20 mouse cellular contexts compared by ENCODE assay signal in genomic region chr19:25266181-25266580, GRCm38 (mm10). TPM values are rescaled to one million over a fixed set of nuclear protein-coding genes. Genes with fewer than 3 reads are reported as not detected.
A peak's percentile ranks its signal among the peaks of the same experiment; 100 is the strongest.
DNase-seq lines count a peak whose midpoint lies in the region; ATAC-seq and TF ChIP-seq lines count a peak whose summit lies in the region.
"Had no signal": no experiment of that assay in that cellular context is flagged by ENCODE, and none has a peak within 500 bp of the region (broad histone marks: within the 10 kb centered on the region; RNA-seq: fewer than 3 reads in every experiment).

No protein-coding gene starts in this region.

- H3K4me1 ChIP-seq in kidney, adult 2 months (ENCODE audit: control insufficient read depth, insufficient read depth, low read length), result peaks cover 19% of the 10 kb centered on the region; the same call in 1 of the 2 replicates
- H3K4me1 ChIP-seq in kidney, embryonic 15.5 days, result peaks cover 24% of the 10 kb centered on the region
- peaks cover 3% of the 10 kb centered on the region; the same call in 1 of the 2 replicates for H3K4me1 ChIP-seq in midbrain, embryonic 11.5 days (ENCODE audit: control insufficient read depth, insufficient read depth, low read length)
- H3K4me1 ChIP-seq in midbrain, postnatal 0 days (ENCODE audit: insufficient read depth, low read length), result 0 out of 2 replicates have a peak, but pooled peaks cover 5% of the 10 kb centered on the region
- H3K4me1 ChIP-seq in small intestine, adult 2 months (ENCODE audit: control insufficient read depth, insufficient read depth, insufficient read length, low read length), result peaks cover 11% of the 10 kb centered on the region; the same call in 1 of the 2 replicates
- H3K4me1 ChIP-seq in hindbrain, embryonic 14.5 days (replicated peaks; ENCODE audit: control insufficient read depth, insufficient read depth, low read length), result 0 out of 2 replicates have a peak, but pooled peaks cover 3% of the 10 kb centered on the region
- H3K4me1 ChIP-seq: forebrain, embryonic 15.5 days had no signal

- no peak overlapping the region for H3K9ac ChIP-seq in kidney, embryonic 15.5 days
- H3K9ac ChIP-seq in midbrain, embryonic 11.5 days (ENCODE audit: low read length), result no peak overlapping the region
- H3K9ac ChIP-seq in midbrain, postnatal 0 days (replicated peaks; ENCODE audit: low read length, poor library complexity, severe bottlenecking), result no peak overlapping the region
- H3K9ac ChIP-seq in hindbrain, embryonic 14.5 days, result no peak overlapping the region
- H3K9ac ChIP-seq: forebrain, embryonic 15.5 days; hindbrain, embryonic 13.5 days had no signal

- H3K36me3 ChIP-seq in kidney, adult 2 months (ENCODE audit: control insufficient read depth, insufficient read depth, low read length), result no peaks in the 10 kb centered on the region
- no peaks in the 10 kb centered on the region for H3K36me3 ChIP-seq in kidney, embryonic 15.5 days
- no peaks in the 10 kb centered on the region for H3K36me3 ChIP-seq in midbrain, embryonic 11.5 days (ENCODE audit: control insufficient read depth, insufficient read depth, low read length)
- H3K36me3 ChIP-seq in midbrain, postnatal 0 days (ENCODE audit: insufficient read depth, low read length), result no peaks in the 10 kb centered on the region
- H3K36me3 ChIP-seq in small intestine, adult 2 months (ENCODE audit: control insufficient read depth, insufficient read depth, low read length), result no peaks in the 10 kb centered on the region
- H3K36me3 ChIP-seq in hindbrain, embryonic 14.5 days (replicated peaks; ENCODE audit: control insufficient read depth, insufficient read depth), result no peaks in the 10 kb centered on the region
- H3K36me3 ChIP-seq: forebrain, embryonic 15.5 days; hindbrain, embryonic 13.5 days had no signal

- H3K27me3 ChIP-seq in kidney, adult 2 months (replicated peaks; ENCODE audit: control insufficient read depth, insufficient read depth, low read length), result no peaks in the 10 kb centered on the region
- no peaks in the 10 kb centered on the region for H3K27me3 ChIP-seq in kidney, embryonic 15.5 days
- no peaks in the 10 kb centered on the region for H3K27me3 ChIP-seq in midbrain, embryonic 11.5 days (ENCODE audit: control insufficient read depth, insufficient read depth, low read length)
- H3K27me3 ChIP-seq in midbrain, postnatal 0 days (ENCODE audit: insufficient read depth, low read length), result no peaks in the 10 kb centered on the region
- no peaks in the 10 kb centered on the region for H3K27me3 ChIP-seq in small intestine, adult 2 months (ENCODE audit: control insufficient read depth, insufficient read depth, low read length)
- H3K27me3 ChIP-seq in hindbrain, embryonic 14.5 days (ENCODE audit: control insufficient read depth, insufficient read depth, low read length), result no peaks in the 10 kb centered on the region
- H3K27me3 ChIP-seq: forebrain, embryonic 15.5 days; hindbrain, embryonic 13.5 days had no signal

- no peak overlapping the region for H3K4me2 ChIP-seq in kidney, embryonic 15.5 days
- no peak overlapping the region for H3K4me2 ChIP-seq in midbrain, embryonic 11.5 days
- no peak overlapping the region for H3K4me2 ChIP-seq in midbrain, postnatal 0 days (ENCODE audit: low read depth, low read length, poor library complexity, severe bottlenecking)
- H3K4me2 ChIP-seq in hindbrain, embryonic 14.5 days (replicated peaks), result no peak overlapping the region
- H3K4me2 ChIP-seq: forebrain, embryonic 15.5 days; hindbrain, embryonic 13.5 days had no signal

- no peak for ATAC-seq in kidney, embryonic 15.5 days (replicated peaks; ENCODE audit: low FRiP score)
- no peak for ATAC-seq in midbrain, embryonic 11.5 days (ENCODE audit: low FRiP score)
- ATAC-seq in midbrain, postnatal 0 days (ENCODE audit: low FRiP score), result no peak
- no peak for ATAC-seq in hindbrain, embryonic 14.5 days (ENCODE audit: low FRiP score)
- ATAC-seq: forebrain, embryonic 15.5 days; lung, postnatal 0 days had no signal

- DNase-seq in embryo, embryonic 11 days, result peak; percentile 6
- no peak for DNase-seq in embryo, embryonic 10.5 days (ENCODE audit: low spot score)
- DNase-seq in kidney, adult 2 months, result peak; percentile 83
- DNase-seq in midbrain, embryonic 11.5 days (ENCODE audit: low spot score, missing footprints), result peak; percentile 83
- no peak for DNase-seq in midbrain, postnatal 0 days (ENCODE audit: low spot score)
- DNase-seq in hindbrain, embryonic 14.5 days (ENCODE audit: low spot score), result no peak
- DNase-seq: adrenal gland, adult 2 months; cerebellum, adult 2 months; cerebellum, postnatal 36 days; gastrocnemius, postnatal 25 days; left cerebral cortex, postnatal 4 days; liver; spleen, adult 18-20 months had no signal

- H3K9me3 ChIP-seq in kidney, embryonic 15.5 days (replicated peaks), result 0 out of 2 replicates have a peak, but pooled peaks cover 3% of the 10 kb centered on the region
- H3K9me3 ChIP-seq in midbrain, embryonic 11.5 days (ENCODE audit: control insufficient read depth, low read length), result peaks cover 3% of the 10 kb centered on the region; the same call in 1 of the 2 replicates
- H3K9me3 ChIP-seq in midbrain, postnatal 0 days (ENCODE audit: low read length), result no peaks in the 10 kb centered on the region
- H3K9me3 ChIP-seq in hindbrain, embryonic 14.5 days (ENCODE audit: control insufficient read depth, low read length), result no peaks in the 10 kb centered on the region
- H3K9me3 ChIP-seq: forebrain, embryonic 15.5 days; hindbrain, embryonic 13.5 days had no signal

- H3K4me3 ChIP-seq in kidney, adult 2 months (ENCODE audit: insufficient read depth, low read depth, low read length), result no peak overlapping the region
- no peak overlapping the region for H3K4me3 ChIP-seq in kidney, embryonic 15.5 days (replicated peaks)
- no peak overlapping the region for H3K4me3 ChIP-seq in midbrain, embryonic 11.5 days (ENCODE audit: low read depth, low read length)
- H3K4me3 ChIP-seq in midbrain, postnatal 0 days (ENCODE audit: low read depth, low read length), result no peak overlapping the region
- peak overlapping the region; percentile 39 for H3K4me3 ChIP-seq in small intestine, adult 2 months (ENCODE audit: low read depth, low read length)
- no peak overlapping the region for H3K4me3 ChIP-seq in hindbrain, embryonic 14.5 days (replicated peaks; ENCODE audit: low read length)
- H3K4me3 ChIP-seq: erythroblast, embryonic 14.5 days; forebrain, embryonic 15.5 days; hindbrain, embryonic 13.5 days had no signal

- WGBS in kidney, adult 2 months, result 50% methylated on average over 9 of the region's 9 CpGs
- 44% methylated on average over 9 of the region's 9 CpGs for WGBS in kidney, embryonic 15.5 days
- 15% methylated on average over 9 of the region's 9 CpGs for WGBS in midbrain, embryonic 11.5 days
- 25% methylated on average over 9 of the region's 9 CpGs for WGBS in midbrain, postnatal 0 days
- 23% methylated on average over 9 of the region's 9 CpGs for WGBS in small intestine, adult 2 months
- WGBS in hindbrain, embryonic 14.5 days, result 51% methylated on average over 9 of the region's 9 CpGs

- no peak for TF ChIP-seq CTCF in kidney, adult 2 months (conservative IDR thresholded peaks at IDR 0.05; ENCODE audit: insufficient read depth, insufficient read length, low read depth, low read length)
- TF ChIP-seq CTCF in midbrain, postnatal 0 days (IDR thresholded peaks at IDR 0.05), result no peak
- TF ChIP-seq CTCF in small intestine, adult 2 months (IDR thresholded peaks at IDR 0.05; ENCODE audit: extremely low read depth, insufficient read length, insufficient replicate concordance, low read depth, low read length), result no peak

- no peak for TF ChIP-seq POLR2A in kidney, adult 2 months (IDR thresholded peaks at IDR 0.05; ENCODE audit: low read depth, low read length)
- no peak for TF ChIP-seq POLR2A in small intestine, adult 2 months (IDR thresholded peaks at IDR 0.05; ENCODE audit: low read depth, low read length)

- no peak overlapping the region for H3K27ac ChIP-seq in kidney, adult 2 months (ENCODE audit: insufficient read depth, low read depth, low read length)
- no peak overlapping the region for H3K27ac ChIP-seq in kidney, embryonic 15.5 days
- no peak overlapping the region for H3K27ac ChIP-seq in midbrain, embryonic 11.5 days (ENCODE audit: low read depth, low read length)
- H3K27ac ChIP-seq in midbrain, postnatal 0 days (ENCODE audit: low read depth, low read length), result no peak overlapping the region
- H3K27ac ChIP-seq in small intestine, adult 2 months (ENCODE audit: insufficient read depth, low read depth, low read length), result 0 out of 2 replicates have a peak overlapping the region, but pooled peaks have one; percentile 6
- no peak overlapping the region for H3K27ac ChIP-seq in hindbrain, embryonic 14.5 days
- H3K27ac ChIP-seq: forebrain, embryonic 15.5 days; hindbrain, embryonic 13.5 days had no signal

RNA-seq across cellular contexts. Expression of gene Kank1, which starts 29.4 kb away (rescaled TPM):
- 56.0 and 68.7 TPM in 2 replicates for polyA plus RNA-seq in kidney, adult 2 months (2012; rRNA removed)
- polyA plus RNA-seq in kidney, embryonic 15.5 days (2015; fragmentation: Nextera tagmentation; extraction: Ambion mirVana), result 26.2 and 26.5 TPM in 2 replicates
- 12.9 and 13.3 TPM in 2 replicates for polyA plus RNA-seq in midbrain, embryonic 11.5 days (2014; fragmentation: Nextera tagmentation; extraction: Ambion mirVana)
- 9.1 and 16.6 TPM in 2 replicates for total RNA-seq in midbrain, postnatal 0 days (2014; rRNA removed)
- polyA plus RNA-seq in midbrain, postnatal 0 days (2015; fragmentation: Nextera tagmentation; extraction: Ambion mirVana), result 5.9 and 6.0 TPM in 2 replicates
- 6.0 and 6.3 TPM in 2 replicates for polyA plus RNA-seq in small intestine, adult 2 months (2012; rRNA removed)
- 9.2 and 12.2 TPM in 2 replicates for polyA plus RNA-seq in hindbrain, embryonic 14.5 days (2014; fragmentation: Nextera tagmentation; extraction: Ambion mirVana)
- total RNA-seq: monocyte, adult 5-6 weeks had no signal
- polyA plus RNA-seq: erythroblast, embryonic 14.5 days had no signal

Comparison
In these comparisons a context has a peak if more than half of its experiments do, and no peak if none do; other contexts are left out.
1. DNase-seq: peak in embryo, embryonic 11 days (single experiment), kidney, adult 2 months (single experiment) and midbrain, embryonic 11.5 days (single experiment); none in embryo, embryonic 10.5 days (single experiment), midbrain, postnatal 0 days (single experiment) and hindbrain, embryonic 14.5 days (single experiment).